Mouse (Mus musculus): Measurements from ENCODE around the gene Psmb3.

DNA sequence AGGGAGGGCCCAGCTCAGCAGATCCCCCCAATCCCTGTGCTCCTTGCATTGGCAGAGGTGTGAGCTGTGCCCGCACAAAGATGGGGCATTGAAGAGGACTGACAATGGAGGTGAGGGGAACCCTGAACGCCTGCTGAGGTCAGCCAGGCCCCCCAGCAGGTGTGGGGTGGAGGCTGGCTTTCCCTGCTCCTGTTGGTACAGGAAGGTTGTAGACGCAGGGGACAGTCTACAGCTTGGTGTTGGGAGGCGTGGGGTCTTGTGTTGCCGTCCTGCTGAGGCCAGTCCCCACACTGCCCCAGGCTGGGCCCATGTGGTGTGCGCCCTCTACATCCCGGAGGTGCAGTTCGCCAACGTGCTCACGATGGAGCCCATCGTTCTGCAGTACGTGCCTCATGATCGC lies 37.8 kb upstream of the Psmb3 start:
- TF ChIP-seq CTCF (IDR thresholded peaks at IDR 0.05; ENCODE audit: extremely low read depth, insufficient read depth, insufficient read length, insufficient replicate concordance) (no peak), POLR2A (IDR thresholded peaks at IDR 0.05; ENCODE audit: low read depth, low read length) (no peak)
